Comparison of ENCODE assay signal across 13 mouse cellular contexts in genomic region chr6:51849561-51849960, GRCm38 (mm10).
DNase-seq lines count a peak whose midpoint lies in the region; ATAC-seq and TF ChIP-seq lines count a peak whose summit lies in the region.
"Had no signal": no experiment of that assay in that cellular context is flagged by ENCODE, and none has a peak within 500 bp of the region (broad histone marks: within the 10 kb centered on the region; RNA-seq: fewer than 3 reads in every experiment).

No protein-coding gene starts in this region.

- H3K9me3 ChIP-seq in embryonic facial prominence, embryonic 14.5 days (ENCODE audit: control insufficient read depth, low read length) = no peaks in the 10 kb centered on the region
- H3K9me3 ChIP-seq in midbrain, embryonic 10.5 days (replicated peaks) = no peaks in the 10 kb centered on the region
- no peaks in the 10 kb centered on the region for H3K9me3 ChIP-seq in limb, embryonic 10.5 days (replicated peaks)
- H3K9me3 ChIP-seq: limb, embryonic 12.5 days had no signal

- H3K9ac ChIP-seq in embryonic facial prominence, embryonic 14.5 days (ENCODE audit: low read depth, low read length) = no peak overlapping the region
- H3K9ac ChIP-seq: limb, embryonic 12.5 days had no signal

- no peak; the same call in 1 of the 2 replicates for TF ChIP-seq POLR2A in brain, embryonic 14.5 days (IDR thresholded peaks at IDR 0.05; ENCODE audit: borderline replicate concordance, extremely low read depth, insufficient read depth, insufficient read length, poor library complexity, severe bottlenecking)

- no peak overlapping the region for H3K27ac ChIP-seq in embryonic facial prominence, embryonic 14.5 days (replicated peaks; ENCODE audit: low read depth, low read length)
- H3K27ac ChIP-seq in midbrain, embryonic 10.5 days (replicated peaks) = peak overlapping the region; percentile 74; the same call in 1 of the 2 replicates
- H3K27ac ChIP-seq in limb, embryonic 10.5 days = no peak overlapping the region
- H3K27ac ChIP-seq: limb, embryonic 12.5 days had no signal

- H3K36me3 ChIP-seq in embryonic facial prominence, embryonic 14.5 days (ENCODE audit: control insufficient read depth, insufficient read depth, low read length) = no peaks in the 10 kb centered on the region
- no peaks in the 10 kb centered on the region for H3K36me3 ChIP-seq in midbrain, embryonic 10.5 days
- H3K36me3 ChIP-seq in limb, embryonic 10.5 days = no peaks in the 10 kb centered on the region
- H3K36me3 ChIP-seq: limb, embryonic 12.5 days had no signal

- H3K4me3 ChIP-seq in embryonic facial prominence, embryonic 14.5 days (ENCODE audit: low read depth, low read length) = no peak overlapping the region
- peak overlapping the region; percentile 38; the same call in 1 of the 2 replicates for H3K4me3 ChIP-seq in midbrain, embryonic 10.5 days
- no peak overlapping the region for H3K4me3 ChIP-seq in limb, embryonic 10.5 days

- WGBS in embryonic facial prominence, embryonic 14.5 days = 51% methylated on average over 10 of the region's 10 CpGs
- 25% methylated on average over 10 of the region's 10 CpGs for WGBS in midbrain, embryonic 10.5 days
- 57% methylated on average over 10 of the region's 10 CpGs for WGBS in limb, embryonic 10.5 days

- H3K27me3 ChIP-seq in embryonic facial prominence, embryonic 14.5 days (replicated peaks; ENCODE audit: control insufficient read depth, insufficient read depth, low read length) = peaks cover 42% of the 10 kb centered on the region
- peaks cover 59% of the 10 kb centered on the region for H3K27me3 ChIP-seq in midbrain, embryonic 10.5 days (ENCODE audit: low read depth, poor library complexity, severe bottlenecking)
- peaks cover 11% of the 10 kb centered on the region for H3K27me3 ChIP-seq in limb, embryonic 10.5 days (ENCODE audit: low read depth, poor library complexity, severe bottlenecking)

- no peak for TF ChIP-seq CTCF in brain, embryonic 14.5 days (IDR thresholded peaks at IDR 0.05; ENCODE audit: borderline replicate concordance, extremely low read depth, insufficient read depth, insufficient read length)

- H3K4me1 ChIP-seq in embryonic facial prominence, embryonic 14.5 days (ENCODE audit: control insufficient read depth, insufficient read depth, low read length) = peaks cover 9% of the 10 kb centered on the region; the same call in 1 of the 2 replicates
- peaks cover 52% of the 10 kb centered on the region for H3K4me1 ChIP-seq in midbrain, embryonic 10.5 days
- H3K4me1 ChIP-seq in limb, embryonic 10.5 days = peaks cover 62% of the 10 kb centered on the region

- peak overlapping the region; percentile 35; the same call in 1 of the 2 replicates for H3K4me2 ChIP-seq in embryonic facial prominence, embryonic 14.5 days (ENCODE audit: low read depth, low read length)

- no peak for DNase-seq in frontal cortex, postnatal 10 days (ENCODE audit: low spot score in 2 of 2)
- peak; percentile 93 for DNase-seq in brain, embryonic 14.5 days (ENCODE audit: low read depth)
- no peak for DNase-seq in embryonic facial prominence, embryonic 14.5 days (ENCODE audit: low spot score)
- DNase-seq in midbrain, embryonic 10.5 days (ENCODE audit: low spot score) = no peak
- no peak for DNase-seq in limb, embryonic 10.5 days (ENCODE audit: low spot score)
- DNase-seq in thymus, postnatal 25 days = no peak
- DNase-seq: adrenal gland, postnatal 36 days; B cell, adult 2 months; lung, postnatal 14 days had no signal

- peak; percentile 50 for ATAC-seq in frontal cortex, adult (ENCODE audit: low TSS enrichment)
- no peak; the same call in 1 of the 2 replicates for ATAC-seq in embryonic facial prominence, embryonic 14.5 days (ENCODE audit: low read depth)
- no peak for ATAC-seq in megakaryocyte-erythroid progenitor cell, adult 5-6 weeks (replicated peaks; ENCODE audit: low FRiP score, low TSS enrichment, poor library complexity, severe bottlenecking)
- ATAC-seq: intestine, postnatal 0 days had no signal
